Mouse (Mus musculus): ENCODE data around the gene Gfpt1.

- no peak for TF ChIP-seq GATA1 (IDR thresholded peaks at IDR 0.05; ENCODE audit: low read length)
- TF ChIP-seq TAL1 (IDR thresholded peaks at IDR 0.05; ENCODE audit: low read length): no peak
Observed at GRCm38 (mm10) chr6:87099671-87100296, 57.1 kb downstream of the Gfpt1 start.

Measured in erythroblast, embryonic 14.5 days (primary cell).